Mouse (Mus musculus): ENCODE data around the gene Pou6f1. TPM values are rescaled to one million over a fixed set of nuclear protein-coding genes. Genes with fewer than 3 reads are reported as not detected.

Gene Pou6f1
- 4.7 and 4.9 TPM in 2 replicates for polyA plus RNA-seq (2015; fragmentation: Nextera tagmentation; extraction: Ambion mirVana)

- Histone ChIP-seq H3K4me3 (replicated peaks) (peak within 1 kb of the TSS; percentile 79), H3K9ac (peak within 1 kb of the TSS; percentile 78), H3K4me1 (0 out of 2 replicates have a peak, but pooled peaks cover 5% of the 10 kb centered on the region), H3K9me3 (no peaks in the 10 kb centered on the region), H3K36me3 (no peaks in the 10 kb centered on the region), H3K27me3 (replicated peaks) (0 out of 2 replicates have a peak, but pooled peaks cover 5% of the 10 kb centered on the region), H3K4me2 (peak within 1 kb of the TSS; percentile 98), H3K27ac (no peak within 1 kb of the TSS)
- ATAC-seq (ENCODE audit: insufficient read depth, low FRiP score, low read depth) = peak; percentile 41
- WGBS = under 1% methylated on average over 68 of the region's 76 CpGs
Measured at GRCm38 (mm10) chr15:100599276-100600046, at the start of gene Pou6f1. Pou6f1 (minus strand) TSS chr15:100599984.

GRCm38 (mm10) chr15:100646161-100646560 is 46.4 kb upstream of the Pou6f1 start:
- Histone ChIP-seq H3K36me3 (no peaks in the 10 kb centered on the region), H3K9me3 (no peaks in the 10 kb centered on the region), H3K4me1 (no peaks in the 10 kb centered on the region), H3K4me3 (replicated peaks) (no peak overlapping the region), H3K4me2 (no peak overlapping the region), H3K27ac (no peak overlapping the region), H3K9ac (no peak overlapping the region), H3K27me3 (replicated peaks) (no peaks in the 10 kb centered on the region)
- WGBS = 70% methylated on average over 6 of the region's 6 CpGs
- ATAC-seq (ENCODE audit: insufficient read depth, low FRiP score, low read depth) = no peak

GRCm38 (mm10) chr15:100642451-100642850 is 42.7 kb upstream of the Pou6f1 start:
- no peak for ATAC-seq (ENCODE audit: insufficient read depth, low FRiP score, low read depth)
- WGBS = 88% methylated on average over 7 of the region's 7 CpGs
- H3K4me3 ChIP-seq (replicated peaks) = no peak overlapping the region

GRCm38 (mm10) chr15:100641226-100641810 is 41.5 kb upstream of the Pou6f1 start:
- Histone ChIP-seq H3K9ac (no peak overlapping the region), H3K4me3 (replicated peaks) (no peak overlapping the region), H3K36me3 (no peaks in the 10 kb centered on the region), H3K4me1 (peaks cover 14% of the 10 kb centered on the region; the same call in 1 of the 2 replicates), H3K9me3 (no peaks in the 10 kb centered on the region), H3K27ac (no peak overlapping the region), H3K27me3 (replicated peaks) (peaks cover 18% of the 10 kb centered on the region), H3K4me2 (no peak overlapping the region)
- ATAC-seq (ENCODE audit: insufficient read depth, low FRiP score, low read depth) = no peak
- 62% methylated on average over 13 of the region's 16 CpGs for WGBS

More at GRCm38 (mm10) chr15:100642451-100642850, 42.7 kb upstream of the Pou6f1 start:
- H3K27ac ChIP-seq = no peak overlapping the region
- H3K9ac ChIP-seq = no peak overlapping the region
- H3K4me1 ChIP-seq = 0 out of 2 replicates have a peak, but pooled peaks cover 4% of the 10 kb centered on the region
- H3K9me3 ChIP-seq = no peaks in the 10 kb centered on the region
- H3K36me3 ChIP-seq = no peaks in the 10 kb centered on the region
- H3K27me3 ChIP-seq (replicated peaks) = peaks cover 7% of the 10 kb centered on the region; the same call in 1 of the 2 replicates
- H3K4me2 ChIP-seq = no peak overlapping the region

- no peak overlapping the region for H3K4me3 ChIP-seq (replicated peaks)
- no peak for ATAC-seq (ENCODE audit: insufficient read depth, low FRiP score, low read depth)
Measured at GRCm38 (mm10) chr15:100639972-100640750, 40.4 kb upstream of the Pou6f1 start.

GRCm38 (mm10) chr15:100637661-100638060 is 37.9 kb upstream of the Pou6f1 start:
- ATAC-seq (ENCODE audit: insufficient read depth, low FRiP score, low read depth) = no peak
- Histone ChIP-seq H3K27ac (no peak overlapping the region), H3K4me3 (replicated peaks) (peak overlapping the region; percentile 53; the same call in 1 of the 2 replicates), H3K36me3 (no peaks in the 10 kb centered on the region), H3K27me3 (replicated peaks) (peaks cover 29% of the 10 kb centered on the region), H3K9me3 (no peaks in the 10 kb centered on the region), H3K4me2 (peak overlapping the region; percentile 90), H3K9ac (no peak overlapping the region), H3K4me1 (peaks cover 19% of the 10 kb centered on the region; the same call in 1 of the 2 replicates)
- 16% methylated on average over 6 of the region's 6 CpGs for WGBS

More at GRCm38 (mm10) chr15:100639972-100640750, 40.4 kb upstream of the Pou6f1 start:
- no peak overlapping the region for H3K9ac ChIP-seq
- no peak overlapping the region for H3K4me2 ChIP-seq
- WGBS = 68% methylated on average over 16 of the region's 16 CpGs
- H3K36me3 ChIP-seq = no peaks in the 10 kb centered on the region
- H3K4me1 ChIP-seq = peaks cover 19% of the 10 kb centered on the region; the same call in 1 of the 2 replicates
- no peak overlapping the region; the same call in none of the 2 replicates for H3K27ac ChIP-seq
- no peaks in the 10 kb centered on the region for H3K9me3 ChIP-seq
- peaks cover 25% of the 10 kb centered on the region for H3K27me3 ChIP-seq (replicated peaks)

GRCm38 (mm10) chr15:100636700-100637501 is 37.1 kb upstream of the Pou6f1 start, which contains the start of gene Smagp:
Smagp (minus strand) TSS chr15:100636940.
- H3K9me3 ChIP-seq = no peaks in the 10 kb centered on the region
- peak within 1 kb of the TSS; percentile 90 for H3K4me2 ChIP-seq
- H3K9ac ChIP-seq = peak within 1 kb of the TSS; percentile 47; the same call in 1 of the 2 replicates
- peaks cover 19% of the 10 kb centered on the region; the same call in 1 of the 2 replicates for H3K4me1 ChIP-seq
- WGBS = under 1% methylated on average over 76 of the region's 77 CpGs
- H3K36me3 ChIP-seq = no peaks in the 10 kb centered on the region
- peak; percentile 54 for ATAC-seq (ENCODE audit: insufficient read depth, low FRiP score, low read depth)
- peak within 1 kb of the TSS; percentile 78 for H3K27ac ChIP-seq
- H3K27me3 ChIP-seq (replicated peaks) = peaks cover 29% of the 10 kb centered on the region
- H3K4me3 ChIP-seq (replicated peaks) = peak within 1 kb of the TSS; percentile 53

- Histone ChIP-seq H3K4me2 (peak overlapping the region; percentile 90), H3K9me3 (no peaks in the 10 kb centered on the region), H3K4me3 (replicated peaks) (peak overlapping the region; percentile 53), H3K27ac (peak overlapping the region; percentile 78), H3K36me3 (no peaks in the 10 kb centered on the region), H3K4me1 (peaks cover 19% of the 10 kb centered on the region; the same call in 1 of the 2 replicates), H3K9ac (peak overlapping the region; percentile 47; the same call in 1 of the 2 replicates), H3K27me3 (replicated peaks) (peaks cover 29% of the 10 kb centered on the region)
- 5% methylated on average over 38 of the region's 38 CpGs for WGBS
- ATAC-seq (ENCODE audit: insufficient read depth, low FRiP score, low read depth) = no peak; the same call in 1 of the 2 replicates
Measured at GRCm38 (mm10) chr15:100635851-100636645, 36.3 kb upstream of the Pou6f1 start.

- Histone ChIP-seq H3K4me1 (peaks cover 15% of the 10 kb centered on the region; the same call in 1 of the 2 replicates), H3K27me3 (replicated peaks) (peaks cover 29% of the 10 kb centered on the region), H3K4me2 (peak overlapping the region; percentile 90), H3K9me3 (no peaks in the 10 kb centered on the region), H3K36me3 (no peaks in the 10 kb centered on the region), H3K4me3 (replicated peaks) (peak overlapping the region; percentile 53), H3K27ac (peak overlapping the region; percentile 78; the same call in 1 of the 2 replicates), H3K9ac (no peak overlapping the region)
- no peak for ATAC-seq (ENCODE audit: insufficient read depth, low FRiP score, low read depth)
- 8% methylated on average over 9 of the region's 9 CpGs for WGBS
Measured at GRCm38 (mm10) chr15:100635239-100635638, 35.5 kb upstream of the Pou6f1 start.

GRCm38 (mm10) chr15:100633341-100633740 is 33.6 kb upstream of the Pou6f1 start:
- 74% methylated on average over 10 of the region's 10 CpGs for WGBS
- no peak for ATAC-seq (ENCODE audit: insufficient read depth, low FRiP score, low read depth)
- Histone ChIP-seq H3K9me3 (no peaks in the 10 kb centered on the region), H3K36me3 (no peaks in the 10 kb centered on the region), H3K27me3 (replicated peaks) (peaks cover 29% of the 10 kb centered on the region), H3K27ac (peak overlapping the region; percentile 41; the same call in 1 of the 2 replicates), H3K4me1 (peaks cover 20% of the 10 kb centered on the region), H3K4me3 (replicated peaks) (no peak overlapping the region), H3K4me2 (no peak overlapping the region), H3K9ac (no peak overlapping the region)
